Comparison of ENCODE assay signal across 10 mouse cellular contexts in the genomic region with DNA sequence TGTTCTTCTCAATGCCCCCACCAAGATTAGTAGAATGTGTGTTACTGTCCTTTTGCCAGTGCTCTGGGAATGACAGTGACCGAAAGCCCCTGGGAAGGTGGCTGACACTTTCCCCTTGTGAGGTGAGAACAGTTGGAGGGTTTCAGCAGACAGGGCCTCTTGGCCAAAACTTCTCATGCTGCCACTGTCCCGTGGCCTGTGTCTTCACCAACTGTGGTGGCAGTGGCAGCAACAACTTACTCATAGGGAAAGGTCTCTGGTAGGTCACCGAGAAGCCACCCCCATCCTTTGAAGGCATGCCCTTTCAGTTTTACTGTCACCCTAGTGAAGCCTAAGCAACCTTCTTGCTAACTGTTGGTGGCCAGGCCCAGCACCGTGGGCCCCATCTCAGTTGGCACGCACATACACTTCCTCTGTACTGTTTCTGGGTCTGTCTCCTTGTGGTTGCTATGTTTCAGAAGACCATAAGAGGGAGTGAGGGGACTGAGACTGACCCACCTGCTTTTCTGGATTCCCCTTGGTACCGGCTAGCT. TPM values are rescaled to one million over a fixed set of nuclear protein-coding genes. Genes with fewer than 3 reads are reported as not detected.
A peak's percentile ranks its signal among the peaks of the same experiment; 100 is the strongest.
DNase-seq lines count a peak whose midpoint lies in the region; ATAC-seq and TF ChIP-seq lines count a peak whose summit lies in the region.
"Had no signal": no experiment of that assay in that cellular context is flagged by ENCODE, and none has a peak within 500 bp of the region (broad histone marks: within the 10 kb centered on the region; RNA-seq: fewer than 3 reads in every experiment).

No protein-coding gene starts in this region.

- TF ChIP-seq CTCF in cerebellum, adult 2 months (IDR thresholded peaks at IDR 0.05; ENCODE audit: borderline replicate concordance, insufficient read depth, low read depth, low read length): no peak
- TF ChIP-seq CTCF in left cerebral cortex, adult 2 months (IDR thresholded peaks at IDR 0.05): peak; percentile 22

- no peak for DNase-seq in cerebellum, adult 2 months
- no peak for DNase-seq in cerebellum, postnatal 25 days
- DNase-seq in left cerebral cortex, adult 2 months (ENCODE audit: extremely low spot score in 1 of 2, low spot score in 2 of 2): no peak
- no peak for DNase-seq in left cerebral cortex, postnatal 25 days (ENCODE audit: low spot score in 2 of 2)
- no peak for DNase-seq in urinary bladder, postnatal 36 days (ENCODE audit: low spot score in 2 of 2)
- DNase-seq in right cerebral cortex, postnatal 10 days (ENCODE audit: low spot score in 2 of 2): no peak

- peak; percentile 90 for ATAC-seq in CD4-positive, CD25-positive, alpha-beta regulatory T cell, adult 4 months
- no peak for ATAC-seq in limb, embryonic 12.5 days (ENCODE audit: insufficient number of reproducible peaks, insufficient read depth, low FRiP score, low TSS enrichment, low read depth)
- ATAC-seq: forebrain, embryonic 13.5 days had no signal

- peak overlapping the region; percentile 25; the same call in 1 of the 2 replicates for H3K27ac ChIP-seq in cerebellum, adult 2 months (ENCODE audit: insufficient read depth, low read length)
- H3K27ac ChIP-seq in left cerebral cortex, adult 2 months: peak overlapping the region; percentile 65
- 0 out of 2 replicates have a peak overlapping the region, but pooled peaks have one; percentile 23 for H3K27ac ChIP-seq in limb, embryonic 12.5 days
- H3K27ac ChIP-seq: forebrain, embryonic 13.5 days; hindbrain, embryonic 12.5 days had no signal

- H3K9me3 ChIP-seq in limb, embryonic 12.5 days: no peaks in the 10 kb centered on the region
- H3K9me3 ChIP-seq: forebrain, embryonic 13.5 days; hindbrain, embryonic 12.5 days had no signal

- H3K9ac ChIP-seq in limb, embryonic 12.5 days (replicated peaks): no peak overlapping the region
- H3K9ac ChIP-seq: forebrain, embryonic 13.5 days; hindbrain, embryonic 12.5 days had no signal

- no peak overlapping the region for H3K4me2 ChIP-seq in limb, embryonic 12.5 days
- H3K4me2 ChIP-seq: forebrain, embryonic 13.5 days; hindbrain, embryonic 12.5 days had no signal

- H3K27me3 ChIP-seq in cerebellum, adult 2 months (ENCODE audit: control insufficient read depth, insufficient read depth, low read length): no peaks in the 10 kb centered on the region
- H3K27me3 ChIP-seq in limb, embryonic 12.5 days: no peaks in the 10 kb centered on the region
- H3K27me3 ChIP-seq: forebrain, embryonic 13.5 days; hindbrain, embryonic 12.5 days had no signal

- peaks cover 38% of the 10 kb centered on the region for H3K4me1 ChIP-seq in cerebellum, adult 2 months (ENCODE audit: control insufficient read depth, insufficient read depth, low read length)
- H3K4me1 ChIP-seq in limb, embryonic 12.5 days (replicated peaks): peaks cover 47% of the 10 kb centered on the region
- H3K4me1 ChIP-seq: forebrain, embryonic 13.5 days had no signal

- no peak for TF ChIP-seq POLR2A in cerebellum, adult 2 months (IDR thresholded peaks at IDR 0.05; ENCODE audit: borderline replicate concordance, insufficient read depth, low read length)

- 58% methylated on average over 6 of the region's 6 CpGs for WGBS in cerebellum, adult 2 months
- WGBS in limb, embryonic 12.5 days: 79% methylated on average over 6 of the region's 6 CpGs

- intact Hi-C loops in left cerebral cortex, adult 2 months (cut with DNase I): no loop called here
- intact Hi-C loops in left cerebral cortex, postnatal 25 days (cut with DNase I): no loop called here

- no peak overlapping the region for H3K4me3 ChIP-seq in cerebellum, adult 2 months (replicated peaks; ENCODE audit: insufficient read depth, low read depth, low read length)
- no peak overlapping the region for H3K4me3 ChIP-seq in left cerebral cortex, adult 2 months
- H3K4me3 ChIP-seq in limb, embryonic 12.5 days (replicated peaks): no peak overlapping the region
- H3K4me3 ChIP-seq: forebrain, embryonic 13.5 days; hindbrain, embryonic 12.5 days had no signal

- H3K36me3 ChIP-seq in limb, embryonic 12.5 days: peaks cover 35% of the 10 kb centered on the region

RNA-seq across cellular contexts. Expression of a gene that starts 15.2 kb away (rescaled TPM):
- 3.0 and 3.7 TPM in 2 replicates for polyA plus RNA-seq in cerebellum, adult 2 months (2012; rRNA removed)
- total RNA-seq in left cerebral cortex, adult 2 months (2021): 1 to 10 TPM; 3.3 to 3.9 TPM
- total RNA-seq in left cerebral cortex, postnatal 25 days (2021): 1 to 10 TPM; 3.3 to 3.5 TPM
- under 1 TPM in 1 of 2 experiments, not detected in 1; 0.36 TPM for polyA plus RNA-seq in CD4-positive, CD25-positive, alpha-beta regulatory T cell, adult 4 months (2017; shearing (Covaris generic))
- polyA plus RNA-seq in limb, embryonic 12.5 days (2016; fragmentation: Nextera tagmentation; extraction: Ambion mirVana): 30.3 and 35.5 TPM in 2 replicates

RNA-seq across cellular contexts. Expression of a gene that starts 24.5 kb away (rescaled TPM):
- 15.3 and 16.3 TPM in 2 replicates for polyA plus RNA-seq in cerebellum, adult 2 months (2012; rRNA removed)
- total RNA-seq in left cerebral cortex, adult 2 months (2021): 10 to 100 TPM; 12.1 to 12.7 TPM
- total RNA-seq in left cerebral cortex, postnatal 25 days (2021): 10 to 100 TPM; 12.4 to 13.9 TPM
- polyA plus RNA-seq in CD4-positive, CD25-positive, alpha-beta regulatory T cell, adult 4 months (2017; shearing (Covaris generic)): 10 to 100 TPM; 19.2 to 29.4 TPM
- polyA plus RNA-seq in limb, embryonic 12.5 days (2016; fragmentation: Nextera tagmentation; extraction: Ambion mirVana): 29.6 and 31.0 TPM in 2 replicates

RNA-seq across cellular contexts. Expression of a gene that starts 36.9 kb away (rescaled TPM):
- polyA plus RNA-seq in cerebellum, adult 2 months (2012; rRNA removed): 18.6 and 19.3 TPM in 2 replicates
- total RNA-seq in left cerebral cortex, adult 2 months (2021): 10 to 100 TPM; 27.9 to 28.9 TPM
- total RNA-seq in left cerebral cortex, postnatal 25 days (2021): 10 to 100 TPM; 26.9 to 27.2 TPM
- polyA plus RNA-seq in CD4-positive, CD25-positive, alpha-beta regulatory T cell, adult 4 months (2017; shearing (Covaris generic)): 10 to 100 TPM; 11.0 to 20.6 TPM
- polyA plus RNA-seq in limb, embryonic 12.5 days (2016; fragmentation: Nextera tagmentation; extraction: Ambion mirVana): 24.0 and 25.5 TPM in 2 replicates

RNA-seq across cellular contexts. Expression of a gene that starts 39.5 kb away (rescaled TPM):
- 23.9 and 28.6 TPM in 2 replicates for polyA plus RNA-seq in cerebellum, adult 2 months (2012; rRNA removed)
- 10 to 100 TPM; 89.0 to 99.0 TPM for total RNA-seq in left cerebral cortex, adult 2 months (2021)
- 10 to 100 TPM; 76.5 to 90.2 TPM for total RNA-seq in left cerebral cortex, postnatal 25 days (2021)
- polyA plus RNA-seq in CD4-positive, CD25-positive, alpha-beta regulatory T cell, adult 4 months (2017; shearing (Covaris generic)): 1 to 10 TPM; 1.5 to 1.8 TPM
- 1.5 and 2.1 TPM in 2 replicates for polyA plus RNA-seq in limb, embryonic 12.5 days (2016; fragmentation: Nextera tagmentation; extraction: Ambion mirVana)
